Mouse (Mus musculus): ENCODE results near the gene Rnaseh1.
A peak's percentile ranks its signal among the peaks of the same experiment; 100 is the strongest.

The Rnaseh1 gene

DNA sequence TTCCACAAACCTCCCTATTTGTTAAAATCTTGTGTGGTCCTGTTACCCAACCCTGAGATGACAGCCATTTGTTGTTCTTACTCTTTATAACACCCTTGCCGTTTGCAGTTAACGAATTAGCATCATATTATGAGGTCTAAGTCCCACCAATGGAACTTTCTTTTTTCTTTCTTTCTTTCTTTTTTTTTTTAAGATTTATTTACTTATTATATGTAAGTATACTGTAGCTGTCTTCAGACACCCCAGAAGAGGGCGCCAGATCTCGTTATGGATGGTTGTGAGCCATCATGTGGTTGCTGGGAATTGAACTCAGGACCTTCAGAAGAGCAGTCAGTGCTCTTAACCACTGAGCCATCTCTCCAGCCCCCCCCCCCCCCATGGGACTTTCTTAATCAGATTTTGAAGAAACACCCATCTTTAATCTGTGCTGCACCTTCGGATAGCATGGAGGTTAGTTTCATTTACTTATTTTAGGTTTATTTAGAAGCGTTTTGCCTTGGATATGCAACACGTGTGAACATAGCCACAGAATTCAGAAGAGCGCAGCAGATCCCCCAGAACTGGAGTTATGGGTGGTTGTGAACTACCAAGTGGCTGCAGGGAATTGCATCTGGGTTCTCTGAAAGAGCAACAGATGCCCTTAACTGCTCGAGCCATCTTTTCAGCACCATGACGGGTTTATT, 24.8 kb downstream of the Rnaseh1 start:
- no peak for DNase-seq

- DNase-seq: peak; percentile 87
These were observed 25.9 kb downstream of the Rnaseh1 start, which contains the start of gene Adi1 for GRCm38 (mm10) chr12:28675121-28675924. Gene Adi1 (plus strand): TSS chr12:28675231.

DNA sequence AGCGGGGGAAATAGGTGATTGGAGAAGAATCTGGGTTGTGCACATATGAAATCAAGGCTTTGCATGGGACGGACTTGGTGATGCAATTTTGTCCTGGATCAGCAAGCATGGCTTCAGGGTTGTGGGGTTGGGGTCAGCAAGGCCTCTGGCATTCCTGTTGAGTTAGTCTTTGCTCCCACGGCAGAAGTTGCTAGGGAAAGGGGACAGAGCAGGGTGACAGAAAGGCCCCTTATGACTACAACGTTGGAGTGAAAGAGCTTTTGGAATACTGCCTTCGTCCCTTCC, 26.5 kb downstream of the Rnaseh1 start:
- no peak for DNase-seq

- no peak for DNase-seq
These were observed 35.3 kb downstream of the Rnaseh1 start for GRCm38 (mm10) chr12:28684674-28685073.

GRCm38 (mm10) chr12:28685771-28686170, 36.4 kb downstream of the Rnaseh1 start:
- DNase-seq: no peak

GRCm38 (mm10) chr12:28686199-28686879, 36.9 kb downstream of the Rnaseh1 start:
- DNase-seq: no peak

DNA sequence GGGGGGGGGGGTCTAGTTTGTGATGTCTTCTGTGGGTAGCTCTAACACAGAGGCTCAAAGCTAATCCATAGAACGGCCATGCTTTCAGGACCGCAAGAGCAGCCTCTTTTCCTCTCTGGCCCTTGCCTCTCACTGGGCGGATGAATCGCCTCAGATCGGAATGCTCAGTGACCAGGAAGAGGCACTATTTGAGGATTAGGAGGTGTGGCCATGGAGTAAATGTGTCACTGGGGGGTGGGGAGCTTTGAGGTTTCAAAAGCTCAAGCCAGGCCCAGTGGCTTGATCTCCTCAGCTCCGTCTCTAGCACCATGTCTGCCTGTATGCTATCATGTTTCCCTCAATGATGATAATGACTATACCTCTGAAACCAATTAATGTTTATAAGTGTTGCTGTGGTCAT, 39.6 kb downstream of the Rnaseh1 start:
- DNase-seq: no peak

GRCm38 (mm10) chr12:28690730-28691129, 41.3 kb downstream of the Rnaseh1 start:
- no peak for DNase-seq

DNA sequence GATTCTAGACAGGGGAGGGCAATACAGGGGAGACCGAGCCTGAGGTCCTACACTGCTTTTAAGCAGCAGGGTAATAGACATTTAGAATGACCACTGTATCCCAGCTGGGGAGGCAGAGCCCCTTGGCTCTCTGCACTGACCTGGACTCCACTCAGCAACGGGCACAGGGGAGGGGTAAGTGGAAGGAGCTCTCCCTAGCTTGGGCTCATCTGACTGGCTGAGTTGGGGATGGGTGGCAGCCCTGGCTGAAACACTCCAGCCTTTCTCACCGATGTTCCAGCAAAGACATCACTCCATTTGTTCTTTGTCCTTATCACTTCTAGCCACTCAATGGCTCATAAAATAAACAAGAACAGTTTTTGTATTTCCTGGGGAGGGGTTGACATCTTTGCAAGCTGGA, 44.3 kb downstream of the Rnaseh1 start:
- DNase-seq: no peak

- no peak for DNase-seq
These were observed 44.8 kb downstream of the Rnaseh1 start for GRCm38 (mm10) chr12:28694231-28694630.

DNA sequence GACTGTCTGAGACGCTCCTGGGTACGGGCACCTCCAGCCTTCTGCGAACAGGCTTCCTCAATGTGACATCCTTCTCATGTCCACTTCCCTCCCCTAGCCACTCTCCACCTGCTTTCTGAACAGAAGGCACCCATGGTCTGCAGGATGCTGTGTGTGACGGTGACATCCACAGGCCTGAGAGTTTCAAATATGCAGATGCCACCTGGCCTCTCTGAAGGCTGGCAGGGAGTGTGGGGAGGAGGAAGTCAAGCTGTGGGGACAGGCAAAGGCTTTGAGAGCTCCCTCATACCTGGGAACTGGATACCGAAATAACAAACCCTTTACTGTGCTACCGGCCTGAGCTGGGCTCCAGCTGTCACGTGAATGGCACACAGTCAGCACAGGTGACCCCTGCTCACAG, 45.4 kb downstream of the Rnaseh1 start:
- DNase-seq: no peak

- no peak for DNase-seq
These were observed 48.6 kb downstream of the Rnaseh1 start for GRCm38 (mm10) chr12:28697821-28698595.

GRCm38 (mm10) chr12:28699086-28699485, 49.7 kb downstream of the Rnaseh1 start:
- no peak for DNase-seq

- DNase-seq: peak; percentile 63
These were observed 50.3 kb downstream of the Rnaseh1 start for GRCm38 (mm10) chr12:28699656-28700055.

DNA sequence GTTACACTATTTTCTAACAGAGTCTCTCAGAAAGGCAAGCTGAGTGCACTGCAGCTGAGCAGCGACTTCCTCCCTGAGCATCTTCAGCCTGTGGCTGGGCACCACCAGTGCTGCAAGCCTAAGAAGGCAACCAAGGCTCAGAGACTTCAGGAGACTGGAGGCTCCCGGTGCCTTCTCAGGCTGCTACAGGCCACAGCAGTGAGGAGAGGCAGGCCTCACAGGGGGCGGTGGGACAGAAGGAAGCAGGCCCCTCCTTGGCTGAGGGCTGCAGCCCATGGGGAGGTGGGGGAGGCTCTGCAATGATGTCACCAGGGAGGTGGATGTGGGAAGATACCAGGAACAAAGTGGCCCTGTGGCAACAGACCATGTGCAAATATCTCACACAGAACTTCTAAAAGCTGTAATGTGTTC, 50.7 kb downstream of the Rnaseh1 start:
- DNase-seq: peak; percentile 30

DNA sequence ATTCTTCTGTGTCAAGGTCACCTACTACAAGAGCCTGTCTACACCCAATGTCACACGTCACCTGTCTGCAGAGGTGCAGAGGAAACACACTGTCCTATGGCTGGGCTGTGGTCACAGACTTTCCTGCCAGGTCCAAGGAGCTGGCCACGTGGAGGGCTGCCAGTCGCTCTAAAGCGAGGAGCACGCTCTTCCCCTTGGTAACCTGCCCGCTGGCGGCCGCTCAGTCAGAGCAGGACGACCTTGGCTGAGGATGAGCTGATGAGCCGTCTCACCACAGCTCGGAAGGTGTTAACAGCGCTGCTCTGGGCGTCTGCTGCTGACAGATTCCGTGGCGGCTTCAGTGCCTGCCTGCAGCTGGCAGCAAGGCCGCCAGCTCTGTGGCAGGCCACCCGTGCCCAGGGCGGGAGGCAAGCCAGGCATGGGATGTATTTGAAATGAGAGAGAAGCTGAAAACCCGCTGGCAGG, 51.2 kb downstream of the Rnaseh1 start:
- peak; percentile 18 for DNase-seq

- peak; percentile 18 for DNase-seq
These were observed 51.9 kb downstream of the Rnaseh1 start for GRCm38 (mm10) chr12:28701302-28701701.

DNA sequence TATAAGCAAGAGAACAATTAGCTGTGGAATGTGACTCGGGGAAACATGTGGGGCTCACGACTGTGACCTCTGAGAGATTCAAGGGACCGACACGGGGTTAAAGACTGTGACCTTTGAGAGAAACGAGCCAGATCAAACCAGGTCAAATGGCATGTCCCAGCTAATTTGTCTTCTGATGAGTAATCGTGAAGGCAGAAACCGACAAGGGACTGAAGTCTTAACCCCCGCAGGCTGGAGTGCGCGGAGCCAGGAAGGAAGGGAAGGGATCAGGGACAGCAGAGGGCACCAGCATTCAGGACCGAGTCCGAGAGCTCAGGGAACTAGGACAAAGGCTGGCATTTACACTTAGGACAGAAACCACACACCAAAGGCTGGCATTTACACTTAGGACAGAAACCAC, 55.0 kb downstream of the Rnaseh1 start:
- DNase-seq: no peak

GRCm38 (mm10) chr12:28705204-28705603, 55.8 kb downstream of the Rnaseh1 start:
- DNase-seq: no peak

DNA sequence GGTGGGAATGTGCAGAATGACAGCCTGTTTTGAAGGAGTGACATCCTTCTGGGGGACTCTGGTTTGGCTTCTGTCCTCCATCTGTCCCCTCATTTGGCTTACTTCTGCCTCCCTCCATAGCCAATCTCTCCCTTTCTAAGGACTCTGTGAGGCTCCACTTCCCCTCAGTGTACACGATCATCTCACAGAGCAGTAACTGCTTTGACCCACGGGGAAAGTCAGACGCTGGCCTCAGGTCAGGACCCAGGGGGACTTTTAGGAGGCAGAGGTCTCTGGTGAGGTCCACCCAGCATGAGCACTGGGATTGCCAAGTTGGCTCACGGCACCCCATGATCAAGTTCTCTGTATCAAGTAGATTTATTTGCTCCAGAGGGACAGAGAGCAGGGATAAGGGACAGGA, 58.8 kb downstream of the Rnaseh1 start:
- no peak for DNase-seq
